Comparison of ENCODE assay signal across 14 mouse cellular contexts in the genomic region with DNA sequence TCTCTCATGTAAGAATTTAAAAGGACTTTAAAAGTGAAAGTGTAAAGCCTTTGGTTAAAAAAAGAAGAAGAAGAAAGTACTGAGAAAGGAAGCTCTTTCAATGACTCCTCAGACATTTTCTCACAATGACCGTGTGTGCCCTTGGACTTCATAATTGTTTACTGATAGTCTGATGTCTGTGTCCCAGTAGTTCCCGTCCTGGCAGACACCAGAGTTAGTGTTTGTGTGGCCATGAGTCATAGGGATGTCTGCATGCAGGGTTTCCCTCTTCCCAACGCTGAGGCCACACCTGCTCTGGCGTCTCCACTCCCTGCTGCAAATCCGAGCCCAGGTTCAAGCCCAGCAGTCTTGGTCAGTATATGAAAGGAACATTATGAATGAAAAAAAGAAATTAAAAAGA. TPM values are rescaled to one million over a fixed set of nuclear protein-coding genes. Genes with fewer than 3 reads are reported as not detected.
DNase-seq lines count a peak whose midpoint lies in the region; ATAC-seq and TF ChIP-seq lines count a peak whose summit lies in the region.
"Had no signal": no experiment of that assay in that cellular context is flagged by ENCODE, and none has a peak within 500 bp of the region (broad histone marks: within the 10 kb centered on the region; RNA-seq: fewer than 3 reads in every experiment).

No protein-coding gene starts in this region.

- no peaks in the 10 kb centered on the region for H3K9me3 ChIP-seq in forebrain, postnatal 0 days (ENCODE audit: low read length)
- H3K9me3 ChIP-seq: G1E; hindbrain, embryonic 15.5 days; limb, embryonic 15.5 days had no signal

- no peak for TF ChIP-seq CTCF in forebrain, postnatal 0 days (IDR thresholded peaks at IDR 0.05; ENCODE audit: low read depth)

- ATAC-seq in monocyte, adult 5-6 weeks (replicated peaks; ENCODE audit: insufficient number of reproducible peaks, low FRiP score, low TSS enrichment, poor library complexity, severe bottlenecking) = 0 out of 2 replicates have a peak, but pooled peaks have one; percentile 40
- no peak for ATAC-seq in forebrain, postnatal 0 days

- no peak overlapping the region for H3K4me2 ChIP-seq in forebrain, postnatal 0 days (ENCODE audit: low read depth)
- H3K4me2 ChIP-seq: hindbrain, embryonic 15.5 days; limb, embryonic 15.5 days had no signal

- no peaks in the 10 kb centered on the region for H3K4me1 ChIP-seq in forebrain, postnatal 0 days (ENCODE audit: insufficient read depth)
- H3K4me1 ChIP-seq: hindbrain, embryonic 15.5 days; limb, embryonic 15.5 days had no signal

- no peak overlapping the region for H3K4me3 ChIP-seq in forebrain, postnatal 0 days (ENCODE audit: low read depth, low read length)
- H3K4me3 ChIP-seq: hindbrain, embryonic 15.5 days; limb, embryonic 15.5 days had no signal

- WGBS in forebrain, postnatal 0 days = 58% methylated on average over 5 of the region's 5 CpGs

- H3K36me3 ChIP-seq in forebrain, postnatal 0 days (ENCODE audit: insufficient read depth) = no peaks in the 10 kb centered on the region
- H3K36me3 ChIP-seq: G1E; hindbrain, embryonic 15.5 days; limb, embryonic 15.5 days had no signal

- intact Hi-C loops in heart, postnatal 25 days (cut with DNase I) = no loop called here

- DNase-seq in kidney, postnatal 36 days = peak; percentile 16 to 24
- DNase-seq in kidney, adult 9 months = no peak
- peak; percentile 38 for DNase-seq in adrenal gland, adult 8-10 months
- DNase-seq in heart, postnatal 25 days (ENCODE audit: low spot score) = peak; percentile 23
- no peak for DNase-seq in forebrain, postnatal 0 days
- DNase-seq in right cerebral cortex, postnatal 25 days = no peak
- DNase-seq in embryo, embryonic 9.5 days (ENCODE audit: extremely low spot score) = no peak
- DNase-seq: cerebellum, adult 2 months; thymus, postnatal 36 days had no signal

- H3K9ac ChIP-seq in forebrain, postnatal 0 days = no peak overlapping the region
- H3K9ac ChIP-seq: hindbrain, embryonic 15.5 days; limb, embryonic 15.5 days had no signal

- H3K27ac ChIP-seq in forebrain, postnatal 0 days (ENCODE audit: low read depth, low read length) = no peak overlapping the region
- H3K27ac ChIP-seq: hindbrain, embryonic 15.5 days; limb, embryonic 15.5 days had no signal

- no peaks in the 10 kb centered on the region for H3K27me3 ChIP-seq in forebrain, postnatal 0 days (ENCODE audit: insufficient read depth, low read length)
- H3K27me3 ChIP-seq: hindbrain, embryonic 15.5 days; limb, embryonic 15.5 days had no signal

RNA-seq across cellular contexts. Expression of a gene that starts 29.0 kb away (rescaled TPM):
- 100 to 1,000 TPM; 122 to 194 (median 144) TPM for total RNA-seq in adrenal gland, adult 8-10 months (2022)
- total RNA-seq in heart, postnatal 25 days (2021) = 10 to 100 TPM; 73.0 to 73.3 TPM
- total RNA-seq in monocyte, adult 5-6 weeks (2017) = 54.7 to 101 TPM (median 55.1 TPM) in 3 replicates
- 70.6 and 73.5 TPM in 2 replicates for total RNA-seq in forebrain, postnatal 0 days (2014; rRNA removed)
- 15.1 and 16.2 TPM in 2 replicates for polyA plus RNA-seq in forebrain, postnatal 0 days (2015; fragmentation: Nextera tagmentation; extraction: Ambion mirVana)

RNA-seq across cellular contexts. Expression of a gene that starts 29.1 kb away (rescaled TPM):
- total RNA-seq in adrenal gland, adult 8-10 months (2022) = not detected
- not detected for total RNA-seq in heart, postnatal 25 days (2021)
- not detected in 3 replicates for total RNA-seq in monocyte, adult 5-6 weeks (2017)
- not detected in 2 replicates for total RNA-seq in forebrain, postnatal 0 days (2014; rRNA removed)
- not detected in 2 replicates for polyA plus RNA-seq in forebrain, postnatal 0 days (2015; fragmentation: Nextera tagmentation; extraction: Ambion mirVana)
- total RNA-seq: G1E had no signal
- polyA plus RNA-seq: cerebellum, adult 2 months; G1E; hindbrain, embryonic 15.5 days; limb, embryonic 15.5 days; neural tube, embryonic 14.5 days had no signal

Comparison
In these comparisons a context has a peak if more than half of its experiments do, and no peak if none do; other contexts are left out.
1. DNase-seq: peak in kidney, postnatal 36 days (2 of 2), adrenal gland, adult 8-10 months (single experiment) and heart, postnatal 25 days (single experiment); none in kidney, adult 9 months (single experiment), forebrain, postnatal 0 days (single experiment), right cerebral cortex, postnatal 25 days (single experiment) and embryo, embryonic 9.5 days (single experiment).